Mouse (Mus musculus): ENCODE measurements around the gene Ubash3b.
A peak's percentile ranks its signal among the peaks of the same experiment; 100 is the strongest.

Gene Ubash3b

GRCm38 (mm10) chr9:41136691-41137467, 24.6 kb downstream of the Ubash3b start:
- DNase-seq (ENCODE audit: low read depth, low spot score), result no peak

GRCm38 (mm10) chr9:41136273-41136672, 25.2 kb downstream of the Ubash3b start:
- DNase-seq (ENCODE audit: low read depth, low spot score), result no peak

- DNase-seq (ENCODE audit: low read depth, low spot score), result no peak
These were observed 26.6 kb downstream of the Ubash3b start for GRCm38 (mm10) chr9:41134907-41135306.

GRCm38 (mm10) chr9:41130563-41130962, 30.9 kb downstream of the Ubash3b start:
- peak; percentile 49 for DNase-seq (ENCODE audit: low read depth, low spot score)

GRCm38 (mm10) chr9:41129802-41130480, 31.6 kb downstream of the Ubash3b start:
- DNase-seq (ENCODE audit: low read depth, low spot score), result no peak

GRCm38 (mm10) chr9:41129273-41129672, 32.2 kb downstream of the Ubash3b start:
- DNase-seq (ENCODE audit: low read depth, low spot score), result peak; percentile 62

- DNase-seq (ENCODE audit: low read depth, low spot score), result no peak
These were observed 34.8 kb downstream of the Ubash3b start for GRCm38 (mm10) chr9:41126723-41127122.

- no peak for DNase-seq (ENCODE audit: low read depth, low spot score)
These were observed 37.2 kb downstream of the Ubash3b start for GRCm38 (mm10) chr9:41124305-41124704.

GRCm38 (mm10) chr9:41122390-41123110, 38.9 kb downstream of the Ubash3b start:
- DNase-seq (ENCODE audit: low read depth, low spot score), result no peak

- no peak for DNase-seq (ENCODE audit: low read depth, low spot score)
These were observed 39.7 kb downstream of the Ubash3b start for GRCm38 (mm10) chr9:41121701-41122354.

GRCm38 (mm10) chr9:41119958-41120357, 41.5 kb downstream of the Ubash3b start:
- no peak for DNase-seq (ENCODE audit: low read depth, low spot score)

- peak; percentile 88 for DNase-seq (ENCODE audit: low read depth, low spot score)
These were observed 43.4 kb downstream of the Ubash3b start for GRCm38 (mm10) chr9:41118065-41118464.

GRCm38 (mm10) chr9:41116126-41116525, 45.4 kb downstream of the Ubash3b start:
- DNase-seq (ENCODE audit: low read depth, low spot score), result peak; percentile 76

GRCm38 (mm10) chr9:41114367-41114766, 47.1 kb downstream of the Ubash3b start:
- no peak for DNase-seq (ENCODE audit: low read depth, low spot score)

GRCm38 (mm10) chr9:41109749-41110148, 51.7 kb downstream of the Ubash3b start:
- DNase-seq (ENCODE audit: low read depth, low spot score), result peak; percentile 15

- DNase-seq (ENCODE audit: low read depth, low spot score), result no peak
These were observed 52.9 kb downstream of the Ubash3b start for GRCm38 (mm10) chr9:41108324-41109180.

GRCm38 (mm10) chr9:41105201-41105643, 56.3 kb downstream of the Ubash3b start:
- DNase-seq (ENCODE audit: low read depth, low spot score), result peak; percentile 65

- peak; percentile 77 for DNase-seq (ENCODE audit: low read depth, low spot score)
These were observed 57.8 kb downstream of the Ubash3b start for GRCm38 (mm10) chr9:41103722-41104121.

GRCm38 (mm10) chr9:41102613-41103012, 58.9 kb downstream of the Ubash3b start:
- DNase-seq (ENCODE audit: low read depth, low spot score), result no peak

- no peak for DNase-seq (ENCODE audit: low read depth, low spot score)
These were observed 61.6 kb downstream of the Ubash3b start for GRCm38 (mm10) chr9:41099897-41100296.

GRCm38 (mm10) chr9:41099067-41099466, 62.4 kb downstream of the Ubash3b start:
- DNase-seq (ENCODE audit: low read depth, low spot score), result no peak
